In genomic region chr17:84101652-84102051, GRCm38 (mm10) we compare ENCODE assay signal across 16 mouse cellular contexts.
DNase-seq lines count a peak whose midpoint lies in the region; ATAC-seq and TF ChIP-seq lines count a peak whose summit lies in the region.
"Had no signal": no experiment of that assay in that cellular context is flagged by ENCODE, and none has a peak within 500 bp of the region (broad histone marks: within the 10 kb centered on the region; RNA-seq: fewer than 3 reads in every experiment).

No protein-coding gene starts in this region.

- no peak for DNase-seq in hindbrain, postnatal 0 days (ENCODE audit: low spot score)
- no peak for DNase-seq in midbrain, embryonic 10.5 days (ENCODE audit: low spot score)
- no peak for DNase-seq in midbrain, embryonic 11.5 days (ENCODE audit: low spot score, missing footprints)
- no peak for DNase-seq in adrenal gland, postnatal 4 days (ENCODE audit: low spot score in 2 of 2)
- DNase-seq: cerebellum, adult 2 months; forebrain, postnatal 0 days; gastrocnemius, postnatal 10 days; kidney, postnatal 36 days; midbrain, embryonic 14.5 days; right cerebral cortex, postnatal 25 days had no signal

- H3K27ac ChIP-seq in hindbrain, embryonic 15.5 days (replicated peaks), result peak overlapping the region; percentile 27; the same call in 1 of the 2 replicates
- H3K27ac ChIP-seq in hindbrain, postnatal 0 days, result no peak overlapping the region
- peak overlapping the region; percentile 83 for H3K27ac ChIP-seq in midbrain, embryonic 10.5 days (replicated peaks)
- no peak overlapping the region for H3K27ac ChIP-seq in midbrain, embryonic 11.5 days (ENCODE audit: low read depth, low read length)
- peak overlapping the region; percentile 25; the same call in 1 of the 2 replicates for H3K27ac ChIP-seq in small intestine, adult 2 months (ENCODE audit: insufficient read depth, low read depth, low read length)
- H3K27ac ChIP-seq: limb, embryonic 15.5 days had no signal

- WGBS in hindbrain, embryonic 15.5 days, result 83% methylated on average over 1 of the region's 1 CpGs
- WGBS in hindbrain, postnatal 0 days, result 80% methylated on average over 1 of the region's 1 CpGs
- 89% methylated on average over 1 of the region's 1 CpGs for WGBS in midbrain, embryonic 10.5 days
- WGBS in midbrain, embryonic 11.5 days, result 79% methylated on average over 1 of the region's 1 CpGs
- 60% methylated on average over 1 of the region's 1 CpGs for WGBS in small intestine, adult 2 months

- H3K27me3 ChIP-seq in hindbrain, embryonic 15.5 days, result no peaks in the 10 kb centered on the region
- H3K27me3 ChIP-seq in hindbrain, postnatal 0 days (ENCODE audit: insufficient read depth, low read length), result no peaks in the 10 kb centered on the region
- H3K27me3 ChIP-seq in midbrain, embryonic 10.5 days (ENCODE audit: low read depth, poor library complexity, severe bottlenecking), result peaks cover 31% of the 10 kb centered on the region
- H3K27me3 ChIP-seq in midbrain, embryonic 11.5 days (ENCODE audit: control insufficient read depth, insufficient read depth, low read length), result no peaks in the 10 kb centered on the region
- no peaks in the 10 kb centered on the region for H3K27me3 ChIP-seq in small intestine, adult 2 months (ENCODE audit: control insufficient read depth, insufficient read depth, low read length)
- H3K27me3 ChIP-seq: limb, embryonic 15.5 days had no signal

- TF ChIP-seq POLR2A in small intestine, adult 2 months (IDR thresholded peaks at IDR 0.05; ENCODE audit: low read depth, low read length), result no peak

- no peak overlapping the region for H3K4me2 ChIP-seq in hindbrain, embryonic 15.5 days
- H3K4me2 ChIP-seq in hindbrain, postnatal 0 days (ENCODE audit: low read depth, low read length), result no peak overlapping the region
- no peak overlapping the region for H3K4me2 ChIP-seq in midbrain, embryonic 11.5 days
- H3K4me2 ChIP-seq: limb, embryonic 15.5 days had no signal

- ATAC-seq in hindbrain, embryonic 15.5 days (ENCODE audit: low FRiP score, low read depth), result no peak
- no peak for ATAC-seq in hindbrain, postnatal 0 days
- ATAC-seq in midbrain, embryonic 11.5 days (ENCODE audit: low FRiP score), result no peak
- ATAC-seq in granulocyte monocyte progenitor cell, adult 5-6 weeks (replicated peaks; ENCODE audit: poor library complexity, severe bottlenecking), result peak; percentile 66
- no peak for ATAC-seq in erythroid progenitor cell, adult 5-6 weeks (replicated peaks; ENCODE audit: low FRiP score, poor library complexity, severe bottlenecking)
- ATAC-seq: forebrain, postnatal 0 days; intestine, postnatal 0 days had no signal

- H3K9me3 ChIP-seq in hindbrain, embryonic 15.5 days, result no peaks in the 10 kb centered on the region
- no peaks in the 10 kb centered on the region for H3K9me3 ChIP-seq in hindbrain, postnatal 0 days (ENCODE audit: low read length)
- no peaks in the 10 kb centered on the region for H3K9me3 ChIP-seq in midbrain, embryonic 10.5 days (replicated peaks)
- no peaks in the 10 kb centered on the region for H3K9me3 ChIP-seq in midbrain, embryonic 11.5 days (ENCODE audit: control insufficient read depth, low read length)
- H3K9me3 ChIP-seq: limb, embryonic 15.5 days had no signal

- H3K4me3 ChIP-seq in hindbrain, embryonic 15.5 days, result no peak overlapping the region
- H3K4me3 ChIP-seq in hindbrain, postnatal 0 days (ENCODE audit: low read length), result no peak overlapping the region
- H3K4me3 ChIP-seq in midbrain, embryonic 10.5 days, result no peak overlapping the region
- no peak overlapping the region for H3K4me3 ChIP-seq in midbrain, embryonic 11.5 days (ENCODE audit: low read depth, low read length)
- H3K4me3 ChIP-seq in small intestine, adult 2 months (ENCODE audit: low read depth, low read length), result no peak overlapping the region
- H3K4me3 ChIP-seq: limb, embryonic 15.5 days had no signal

- TF ChIP-seq CTCF in hindbrain, postnatal 0 days (IDR thresholded peaks at IDR 0.05; ENCODE audit: low read depth), result no peak
- no peak for TF ChIP-seq CTCF in small intestine, adult 2 months (IDR thresholded peaks at IDR 0.05; ENCODE audit: extremely low read depth, insufficient read length, insufficient replicate concordance, low read depth, low read length)

- no peaks in the 10 kb centered on the region for H3K36me3 ChIP-seq in hindbrain, embryonic 15.5 days
- no peaks in the 10 kb centered on the region for H3K36me3 ChIP-seq in hindbrain, postnatal 0 days (ENCODE audit: insufficient read depth, low read length)
- H3K36me3 ChIP-seq in midbrain, embryonic 10.5 days, result no peaks in the 10 kb centered on the region
- no peaks in the 10 kb centered on the region for H3K36me3 ChIP-seq in midbrain, embryonic 11.5 days (ENCODE audit: control insufficient read depth, insufficient read depth, low read length)
- H3K36me3 ChIP-seq in small intestine, adult 2 months (ENCODE audit: control insufficient read depth, insufficient read depth, low read length), result no peaks in the 10 kb centered on the region
- H3K36me3 ChIP-seq: limb, embryonic 15.5 days had no signal

- H3K4me1 ChIP-seq in hindbrain, embryonic 15.5 days (replicated peaks), result peaks cover 18% of the 10 kb centered on the region
- H3K4me1 ChIP-seq in hindbrain, postnatal 0 days (ENCODE audit: insufficient read depth, low read length), result peaks cover 11% of the 10 kb centered on the region
- H3K4me1 ChIP-seq in midbrain, embryonic 10.5 days, result peaks cover 66% of the 10 kb centered on the region
- H3K4me1 ChIP-seq in midbrain, embryonic 11.5 days (ENCODE audit: control insufficient read depth, insufficient read depth, low read length), result peaks cover 18% of the 10 kb centered on the region
- H3K4me1 ChIP-seq in small intestine, adult 2 months (ENCODE audit: control insufficient read depth, insufficient read depth, insufficient read length, low read length), result peaks cover 13% of the 10 kb centered on the region

- H3K9ac ChIP-seq in hindbrain, embryonic 15.5 days, result no peak overlapping the region
- H3K9ac ChIP-seq in hindbrain, postnatal 0 days (replicated peaks; ENCODE audit: low read length), result no peak overlapping the region
- no peak overlapping the region for H3K9ac ChIP-seq in midbrain, embryonic 11.5 days (ENCODE audit: low read length)
- H3K9ac ChIP-seq: forebrain, postnatal 0 days; limb, embryonic 15.5 days had no signal

Comparison
In these comparisons a context has a peak if more than half of its experiments do, and no peak if none do; other contexts are left out.
1. H3K27ac ChIP-seq: peak in hindbrain, embryonic 15.5 days (single experiment), midbrain, embryonic 10.5 days (single experiment) and small intestine, adult 2 months (single experiment); none in hindbrain, postnatal 0 days (single experiment) and midbrain, embryonic 11.5 days (single experiment).